In the genomic region with DNA sequence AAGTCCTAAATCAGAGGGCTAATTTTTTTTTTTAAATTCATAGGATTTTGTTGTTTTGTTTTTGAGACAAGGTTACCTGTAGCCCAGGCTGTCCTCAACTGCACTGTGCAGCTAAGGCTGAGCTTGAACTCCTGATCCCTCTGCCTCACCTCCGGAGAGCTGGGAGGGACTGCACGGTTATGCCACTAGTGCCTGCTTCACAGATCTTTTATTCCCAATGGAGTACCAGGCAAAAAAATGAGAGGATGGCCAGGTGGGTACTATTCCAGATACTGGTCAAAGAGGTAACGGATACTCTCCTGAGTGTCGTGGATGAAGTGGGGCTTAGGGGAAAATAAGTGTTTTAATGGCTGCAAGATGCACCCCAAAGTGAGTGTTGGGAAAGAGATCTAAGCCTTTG, we compare ENCODE assay signal across 8 mouse cellular contexts. TPM values are rescaled to one million over a fixed set of nuclear protein-coding genes. Genes with fewer than 3 reads are reported as not detected.
A peak's percentile ranks its signal among the peaks of the same experiment; 100 is the strongest.
DNase-seq lines count a peak whose midpoint lies in the region; ATAC-seq and TF ChIP-seq lines count a peak whose summit lies in the region.

No protein-coding gene starts in this region.

- H3K36me3 ChIP-seq in ES-Bruce4 (ENCODE audit: control insufficient read depth, insufficient read depth, low read length, poor library complexity, severe bottlenecking) = no peaks in the 10 kb centered on the region
- H3K36me3 ChIP-seq in forebrain, embryonic 16.5 days (ENCODE audit: control insufficient read depth, insufficient read depth) = no peaks in the 10 kb centered on the region
- no peaks in the 10 kb centered on the region for H3K36me3 ChIP-seq in liver, embryonic 15.5 days (replicated peaks)

- H3K27me3 ChIP-seq in ES-Bruce4 (ENCODE audit: control insufficient read depth, insufficient read depth, low read length, poor library complexity, severe bottlenecking) = no peaks in the 10 kb centered on the region
- H3K27me3 ChIP-seq in forebrain, embryonic 16.5 days (replicated peaks; ENCODE audit: control insufficient read depth, insufficient read depth, low read length) = no peaks in the 10 kb centered on the region
- H3K27me3 ChIP-seq in liver, embryonic 15.5 days = no peaks in the 10 kb centered on the region

- no peaks in the 10 kb centered on the region for H3K4me1 ChIP-seq in ES-Bruce4 (ENCODE audit: control insufficient read depth, insufficient read depth, low read length)
- peaks cover 15% of the 10 kb centered on the region for H3K4me1 ChIP-seq in forebrain, embryonic 16.5 days (replicated peaks; ENCODE audit: control insufficient read depth, insufficient read depth, low read length)
- peaks cover 26% of the 10 kb centered on the region for H3K4me1 ChIP-seq in liver, embryonic 15.5 days (replicated peaks)

- peak; percentile 93 for DNase-seq in heart, adult 11 months
- no peak for DNase-seq in heart, adult 18-20 months
- no peak for DNase-seq in right cerebral cortex, postnatal 14 days
- no peak for DNase-seq in kidney, postnatal 4 days
- DNase-seq in left cerebral cortex, postnatal 14 days (ENCODE audit: low spot score in 2 of 2) = no peak

- peak overlapping the region; percentile 65 for H3K4me3 ChIP-seq in ES-Bruce4 (ENCODE audit: low read depth, low read length)
- H3K4me3 ChIP-seq in forebrain, embryonic 16.5 days (replicated peaks; ENCODE audit: low read length) = peak overlapping the region; percentile 79
- H3K4me3 ChIP-seq in liver, embryonic 15.5 days (replicated peaks) = peak overlapping the region; percentile 77

- no peak for TF ChIP-seq EP300 in ES-Bruce4 (IDR thresholded peaks at IDR 0.05; ENCODE audit: insufficient read depth, low read depth, low read length)

- TF ChIP-seq POLR2A in ES-Bruce4 (IDR thresholded peaks at IDR 0.05; ENCODE audit: insufficient read depth, low read length) = no peak

- 48% methylated on average over 4 of the region's 4 CpGs for WGBS in forebrain, embryonic 16.5 days
- WGBS in liver, embryonic 15.5 days (ENCODE audit: insufficient replicate concordance) = 45% methylated on average over 4 of the region's 4 CpGs

- no peak overlapping the region for H3K27ac ChIP-seq in ES-Bruce4 (ENCODE audit: insufficient read depth, low read length)
- no peak overlapping the region; the same call in 1 of the 2 replicates for H3K27ac ChIP-seq in forebrain, embryonic 16.5 days (ENCODE audit: low read length)
- H3K27ac ChIP-seq in liver, embryonic 15.5 days (replicated peaks) = peak overlapping the region; percentile 54; the same call in 1 of the 2 replicates

- ATAC-seq in forebrain, embryonic 16.5 days = no peak; the same call in 1 of the 2 replicates
- ATAC-seq in liver, embryonic 15.5 days (ENCODE audit: insufficient read depth) = no peak

- intact Hi-C loops in left cerebral cortex, postnatal 14 days (cut with DNase I) = loop anchor here (5.0 kb wide), 1 partner anchor 385 kb away; no protein-coding TSS in a partner anchor

- no peak for TF ChIP-seq CTCF in ES-Bruce4 (IDR thresholded peaks at IDR 0.05; ENCODE audit: low read depth, low read length)

- H3K9me3 ChIP-seq in ES-Bruce4 (replicated peaks; ENCODE audit: control insufficient read depth, insufficient read depth, low read length, poor library complexity, severe bottlenecking) = no peaks in the 10 kb centered on the region
- no peaks in the 10 kb centered on the region for H3K9me3 ChIP-seq in forebrain, embryonic 16.5 days (ENCODE audit: control insufficient read depth, low read length)
- H3K9me3 ChIP-seq in liver, embryonic 15.5 days (replicated peaks) = no peaks in the 10 kb centered on the region

- H3K9ac ChIP-seq in ES-Bruce4 (ENCODE audit: low read depth, poor library complexity, severe bottlenecking) = peak overlapping the region; percentile 54
- H3K9ac ChIP-seq in forebrain, embryonic 16.5 days (replicated peaks; ENCODE audit: low read depth, low read length) = peak overlapping the region; percentile 52
- peak overlapping the region; percentile 51; the same call in 1 of the 2 replicates for H3K9ac ChIP-seq in liver, embryonic 15.5 days

- H3K4me2 ChIP-seq in forebrain, embryonic 16.5 days (ENCODE audit: low read length) = peak overlapping the region; percentile 49
- peak overlapping the region; percentile 86 for H3K4me2 ChIP-seq in liver, embryonic 15.5 days

RNA-seq across cellular contexts. Expression of a gene that starts 0.8 kb away (rescaled TPM):
- total RNA-seq in heart, adult 18-20 months (2021) = 10 to 100 TPM; 23.2 to 24.1 TPM
- polyA plus RNA-seq in ES-Bruce4 (2011; ENCODE audit: insufficient read depth, insufficient read length, low read depth, missing spikeins) = 10.2 and 10.3 TPM in 2 replicates
- polyA plus RNA-seq in forebrain, embryonic 16.5 days (2015; fragmentation: Nextera tagmentation; extraction: Ambion mirVana) = 3.0 and 3.9 TPM in 2 replicates
- 3.0 and 3.8 TPM in 2 replicates for polyA plus RNA-seq in liver, embryonic 15.5 days (2015; fragmentation: Nextera tagmentation; extraction: Ambion mirVana)
- total RNA-seq in left cerebral cortex, postnatal 14 days (2021) = 1 to 10 TPM; 6.7 to 8.1 TPM
